Mouse (Mus musculus): Measurements from ENCODE around the gene Clic1. TPM values are rescaled to one million over a fixed set of nuclear protein-coding genes. Genes with fewer than 3 reads are reported as not detected.

Clic1 gene
- 73.9 and 84.2 TPM in 2 replicates for polyA plus RNA-seq (2014; fragmentation: Nextera tagmentation; extraction: Ambion mirVana)

- DNase-seq (ENCODE audit: low spot score) (peak; percentile 89), ATAC-seq (replicated peaks; ENCODE audit: insufficient number of reproducible peaks, low FRiP score, low TSS enrichment, low read depth) (no peak)
- Histone ChIP-seq H3K27ac (replicated peaks; ENCODE audit: low read depth, low read length) (peak within 1 kb of the TSS; percentile 97), H3K9me3 (replicated peaks; ENCODE audit: control insufficient read depth, low read length) (no peaks in the 10 kb centered on the region), H3K4me3 (ENCODE audit: low read depth, low read length) (peak within 1 kb of the TSS; percentile 71), H3K4me1 (ENCODE audit: control insufficient read depth, insufficient read depth, low read length) (peaks cover 2% of the 10 kb centered on the region), H3K4me2 (ENCODE audit: low read depth, low read length) (peak within 1 kb of the TSS; percentile 89), H3K36me3 (replicated peaks; ENCODE audit: control insufficient read depth, insufficient read depth, low read depth, low read length) (peaks cover 5% of the 10 kb centered on the region), H3K9ac (replicated peaks; ENCODE audit: low read length) (peak within 1 kb of the TSS; percentile 93), H3K27me3 (ENCODE audit: control insufficient read depth, insufficient read depth, low read length) (no peaks in the 10 kb centered on the region)
- whole genome bisulfite sequencing, result 3% methylated on average over 11 of the region's 11 CpGs
Observed at GRCm38 (mm10) chr17:35049561-35050016, at the start of gene Clic1. Gene Clic1, plus strand, starts transcription at chr17:35049966.

DNA sequence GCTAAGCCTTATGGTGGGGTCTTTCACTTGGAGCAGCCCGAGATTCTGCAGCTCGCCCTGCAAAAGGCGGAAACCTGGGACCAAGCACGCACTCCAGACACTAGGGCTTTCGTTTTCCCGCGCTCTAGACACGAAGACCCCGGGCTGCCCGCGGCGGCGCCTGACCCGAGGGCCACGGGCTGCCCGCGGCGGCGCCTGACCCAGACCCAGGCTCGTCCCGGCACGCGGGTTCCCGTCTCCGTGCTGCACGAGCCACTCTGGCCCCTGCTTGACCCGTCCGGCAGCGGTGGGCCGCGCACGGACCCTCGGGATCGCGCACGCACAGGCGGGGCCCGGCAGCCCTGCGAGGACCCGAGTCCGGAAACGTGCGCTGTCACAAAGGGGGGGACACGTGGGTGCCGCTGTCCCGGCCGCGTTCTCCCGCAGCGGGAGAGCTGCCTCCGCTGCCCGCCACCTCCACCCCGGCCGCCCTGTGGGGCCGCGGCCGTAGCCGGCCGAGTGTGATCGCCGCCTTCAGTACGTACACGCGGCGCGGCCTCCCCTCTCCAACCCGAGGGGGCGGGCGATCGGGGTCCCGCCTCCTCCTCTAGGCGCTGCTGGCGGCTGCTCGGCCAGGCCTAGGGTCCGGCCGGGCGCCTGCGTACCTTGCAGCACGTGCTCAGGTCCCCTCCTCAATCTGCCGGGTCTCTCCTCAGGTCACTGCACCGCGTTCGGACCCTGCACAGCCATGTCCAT is 48.9 kb upstream of the Clic1 start, which contains the start of gene Vars:
Gene Vars (plus strand): TSS at position 271 of the 735 bp plus-strand sequence.
- Histone ChIP-seq H3K9me3 (replicated peaks; ENCODE audit: control insufficient read depth, low read length) (no peaks in the 10 kb centered on the region), H3K27ac (replicated peaks; ENCODE audit: low read depth, low read length) (peak within 1 kb of the TSS; percentile 96), H3K9ac (replicated peaks; ENCODE audit: low read length) (peak within 1 kb of the TSS; percentile 98), H3K4me1 (ENCODE audit: control insufficient read depth, insufficient read depth, low read length) (peaks cover 3% of the 10 kb centered on the region; the same call in 1 of the 2 replicates), H3K4me2 (ENCODE audit: low read depth, low read length) (peak within 1 kb of the TSS; percentile 98), H3K27me3 (ENCODE audit: control insufficient read depth, insufficient read depth, low read length) (no peaks in the 10 kb centered on the region), H3K36me3 (replicated peaks; ENCODE audit: control insufficient read depth, insufficient read depth, low read depth, low read length) (peaks cover 7% of the 10 kb centered on the region; the same call in 1 of the 2 replicates), H3K4me3 (ENCODE audit: low read depth, low read length) (peak within 1 kb of the TSS; percentile 89)
- ATAC-seq (replicated peaks; ENCODE audit: insufficient number of reproducible peaks, low FRiP score, low TSS enrichment, low read depth) (peak; percentile 88), DNase-seq (ENCODE audit: low spot score) (peak; percentile 93)
- WGBS, result 0% methylated on average over 83 of the region's 83 CpGs

GRCm38 (mm10) chr17:35001452-35002152 is 48.2 kb upstream of the Clic1 start:
- Histone ChIP-seq H3K9me3 (replicated peaks; ENCODE audit: control insufficient read depth, low read length) (no peaks in the 10 kb centered on the region), H3K27me3 (ENCODE audit: control insufficient read depth, insufficient read depth, low read length) (no peaks in the 10 kb centered on the region), H3K4me2 (ENCODE audit: low read depth, low read length) (peak overlapping the region; percentile 98), H3K9ac (replicated peaks; ENCODE audit: low read length) (peak overlapping the region; percentile 98), H3K4me1 (ENCODE audit: control insufficient read depth, insufficient read depth, low read length) (peaks cover 3% of the 10 kb centered on the region; the same call in 1 of the 2 replicates), H3K27ac (replicated peaks; ENCODE audit: low read depth, low read length) (peak overlapping the region; percentile 96), H3K4me3 (ENCODE audit: low read depth, low read length) (peak overlapping the region; percentile 89), H3K36me3 (replicated peaks; ENCODE audit: control insufficient read depth, insufficient read depth, low read depth, low read length) (peaks cover 7% of the 10 kb centered on the region; the same call in 1 of the 2 replicates)
- peak; percentile 14; the same call in 1 of the 2 replicates for ATAC-seq (replicated peaks; ENCODE audit: insufficient number of reproducible peaks, low FRiP score, low TSS enrichment, low read depth)
- peak; percentile 39 for DNase-seq (ENCODE audit: low spot score)
- WGBS, result under 1% methylated on average over 35 of the region's 35 CpGs

DNA sequence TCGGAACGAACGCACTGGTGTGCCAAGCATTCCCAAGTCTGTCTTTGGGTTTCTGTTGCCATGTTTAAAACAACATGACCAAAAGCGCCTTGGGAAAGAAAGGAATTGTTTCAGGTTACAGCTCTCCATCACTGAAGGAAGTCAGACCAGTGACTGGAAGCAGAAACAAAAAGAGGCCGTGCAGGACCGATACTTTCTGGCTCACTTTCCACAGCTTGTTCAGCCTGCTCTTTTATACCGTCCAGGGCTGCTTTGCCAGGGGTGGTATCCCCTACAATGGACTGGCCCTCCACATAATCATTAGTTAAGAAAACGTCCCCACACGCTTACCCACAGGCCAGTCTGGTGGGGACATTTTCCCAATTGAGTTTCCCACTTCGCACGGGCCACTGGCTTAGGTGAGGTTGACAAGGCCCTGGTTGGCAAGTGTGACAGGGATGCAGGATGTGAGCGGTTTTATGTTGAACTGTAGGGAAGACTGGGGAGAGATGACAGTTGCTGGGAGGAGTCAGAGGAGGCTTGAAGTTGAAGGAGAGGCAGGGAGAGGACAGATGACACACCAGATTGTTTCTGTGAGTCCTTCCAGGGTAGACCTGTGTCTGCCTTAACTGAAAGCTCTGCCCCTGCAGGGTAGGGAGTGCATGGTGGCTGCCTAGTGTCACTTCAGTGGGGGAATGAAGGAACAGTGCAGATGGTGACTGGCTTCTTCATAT is 47.5 kb upstream of the Clic1 start:
- H3K27ac ChIP-seq (replicated peaks; ENCODE audit: low read depth, low read length), result peak overlapping the region; percentile 56; the same call in 1 of the 2 replicates

DNA sequence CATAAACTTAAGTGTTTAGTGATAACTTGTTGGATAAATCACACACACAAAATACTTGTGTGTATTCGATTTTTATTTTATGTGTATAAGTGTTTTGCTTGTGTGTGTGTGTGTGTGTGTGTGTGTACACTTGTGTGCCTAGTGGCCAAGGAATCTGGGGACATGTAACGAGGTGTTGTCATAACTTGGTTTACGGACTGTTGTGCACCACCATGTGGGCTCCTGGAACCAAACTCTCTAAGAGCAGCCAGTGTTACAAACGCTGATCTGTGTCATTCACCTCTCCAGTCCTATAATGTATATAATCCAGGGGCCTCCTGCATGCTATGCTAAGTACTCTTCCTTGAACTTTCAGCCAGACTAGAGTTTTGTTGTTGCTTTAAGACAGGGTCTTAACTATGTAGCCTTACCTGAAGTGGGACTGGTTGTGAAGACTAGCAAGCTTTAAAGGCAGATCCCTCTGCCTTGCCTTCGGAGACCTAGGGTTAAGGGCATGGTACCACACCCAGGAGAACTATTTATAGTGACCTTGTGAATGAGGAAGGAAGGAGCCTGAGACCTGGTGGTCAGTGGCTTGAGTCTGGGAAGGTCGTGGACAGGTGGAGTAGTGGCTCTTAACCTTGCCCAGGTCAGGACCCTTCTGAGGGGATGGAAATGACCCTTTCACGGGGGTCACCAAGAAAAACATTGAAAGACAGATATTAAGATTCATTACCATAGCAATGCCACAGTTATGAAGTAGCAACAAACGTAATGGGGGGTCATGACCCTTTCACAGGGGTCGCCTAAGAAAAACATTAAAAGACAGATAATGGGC is 46.5 kb upstream of the Clic1 start:
- 66% methylated on average over 9 of the region's 9 CpGs for WGBS
- Histone ChIP-seq H3K9me3 (replicated peaks; ENCODE audit: control insufficient read depth, low read length) (no peaks in the 10 kb centered on the region), H3K27ac (replicated peaks; ENCODE audit: low read depth, low read length) (no peak overlapping the region), H3K36me3 (replicated peaks; ENCODE audit: control insufficient read depth, insufficient read depth, low read depth, low read length) (peaks cover 7% of the 10 kb centered on the region; the same call in 1 of the 2 replicates), H3K4me2 (ENCODE audit: low read depth, low read length) (peak overlapping the region; percentile 98), H3K4me1 (ENCODE audit: control insufficient read depth, insufficient read depth, low read length) (peaks cover 3% of the 10 kb centered on the region; the same call in 1 of the 2 replicates), H3K9ac (replicated peaks; ENCODE audit: low read length) (no peak overlapping the region; the same call in 1 of the 2 replicates), H3K27me3 (ENCODE audit: control insufficient read depth, insufficient read depth, low read length) (no peaks in the 10 kb centered on the region), H3K4me3 (ENCODE audit: low read depth, low read length) (peak overlapping the region; percentile 89; the same call in 1 of the 2 replicates)
- DNase-seq (ENCODE audit: low spot score) (no peak), ATAC-seq (replicated peaks; ENCODE audit: insufficient number of reproducible peaks, low FRiP score, low TSS enrichment, low read depth) (no peak)

More for the DNA sequence above, 47.5 kb upstream of the Clic1 start:
- no peaks in the 10 kb centered on the region for H3K27me3 ChIP-seq (ENCODE audit: control insufficient read depth, insufficient read depth, low read length)
- H3K9me3 ChIP-seq (replicated peaks; ENCODE audit: control insufficient read depth, low read length), result no peaks in the 10 kb centered on the region
- peak overlapping the region; percentile 98 for H3K9ac ChIP-seq (replicated peaks; ENCODE audit: low read length)
- peak overlapping the region; percentile 98 for H3K4me2 ChIP-seq (ENCODE audit: low read depth, low read length)
- H3K4me1 ChIP-seq (ENCODE audit: control insufficient read depth, insufficient read depth, low read length), result peaks cover 3% of the 10 kb centered on the region; the same call in 1 of the 2 replicates
- peaks cover 7% of the 10 kb centered on the region; the same call in 1 of the 2 replicates for H3K36me3 ChIP-seq (replicated peaks; ENCODE audit: control insufficient read depth, insufficient read depth, low read depth, low read length)
- ATAC-seq (replicated peaks; ENCODE audit: insufficient number of reproducible peaks, low FRiP score, low TSS enrichment, low read depth) (no peak), DNase-seq (ENCODE audit: low spot score) (no peak)
- WGBS, result 10% methylated on average over 12 of the region's 12 CpGs
- peak overlapping the region; percentile 89 for H3K4me3 ChIP-seq (ENCODE audit: low read depth, low read length)

DNA sequence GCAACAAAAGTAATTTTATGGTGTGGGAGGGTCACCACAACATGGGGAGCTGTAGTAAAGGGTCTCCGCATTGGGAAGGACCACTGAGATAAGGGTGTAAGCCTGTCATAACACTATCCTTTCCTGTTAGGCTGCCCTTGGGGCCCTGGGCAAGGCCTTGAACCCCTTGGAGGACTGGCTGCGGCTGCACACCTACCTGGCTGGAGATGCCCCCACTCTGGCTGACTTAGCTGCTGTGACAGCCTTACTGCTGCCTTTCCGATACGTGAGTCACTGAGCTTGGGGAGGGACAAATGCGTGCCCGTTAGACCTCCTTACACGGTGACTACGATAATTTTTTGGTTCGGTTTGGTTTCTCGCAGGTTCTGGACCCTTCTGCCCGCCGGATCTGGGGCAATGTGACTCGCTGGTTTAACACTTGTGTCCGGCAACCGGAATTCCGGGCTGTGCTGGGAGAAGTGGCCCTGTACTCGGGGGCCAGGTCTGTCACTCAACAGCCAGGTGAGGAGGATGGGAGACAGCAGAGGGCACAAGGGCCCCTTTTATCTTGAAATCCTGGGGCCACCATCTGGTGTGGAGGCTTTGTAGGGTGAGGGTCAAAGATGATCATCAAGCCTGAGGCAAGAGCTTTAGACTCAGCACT is 45.6 kb upstream of the Clic1 start:
- H3K36me3 ChIP-seq (replicated peaks; ENCODE audit: control insufficient read depth, insufficient read depth, low read depth, low read length), result peaks cover 7% of the 10 kb centered on the region
- 93% methylated on average over 17 of the region's 17 CpGs for WGBS
- no peaks in the 10 kb centered on the region for H3K9me3 ChIP-seq (replicated peaks; ENCODE audit: control insufficient read depth, low read length)
- no peak overlapping the region for H3K4me3 ChIP-seq (ENCODE audit: low read depth, low read length)
- no peaks in the 10 kb centered on the region for H3K27me3 ChIP-seq (ENCODE audit: control insufficient read depth, insufficient read depth, low read length)
- H3K4me2 ChIP-seq (ENCODE audit: low read depth, low read length), result no peak overlapping the region
- H3K9ac ChIP-seq (replicated peaks; ENCODE audit: low read length), result no peak overlapping the region
- ATAC-seq (replicated peaks; ENCODE audit: insufficient number of reproducible peaks, low FRiP score, low TSS enrichment, low read depth) (no peak), DNase-seq (ENCODE audit: low spot score) (no peak)
- peaks cover 3% of the 10 kb centered on the region; the same call in 1 of the 2 replicates for H3K4me1 ChIP-seq (ENCODE audit: control insufficient read depth, insufficient read depth, low read length)
- no peak overlapping the region for H3K27ac ChIP-seq (replicated peaks; ENCODE audit: low read depth, low read length)

All from embryonic facial prominence, embryonic 11.5 days (tissue).